Mouse (Mus musculus) midbrain, postnatal 0 days (tissue): Measurements from ENCODE around the gene Cklf. TPM values are rescaled to one million over a fixed set of nuclear protein-coding genes. Genes with fewer than 3 reads are reported as not detected.
A peak's percentile ranks its signal among the peaks of the same experiment; 100 is the strongest.
"Not testable (repeated sequence)": the region's sequence is repeated elsewhere in the genome, so short reads cannot be mapped to it uniquely, and the experiment has no call there.

Experiments used
- ATAC-seq: fragments of 200-750 bp; cut with Nextera tagmentation; 2 replicates; pipeline ENCODE4 v1.8.0; 2017; ENCODE audit warnings: moderate number of reproducible peaks, mild to moderate bottlenecking, moderate TSS enrichment, moderate library complexity; ENCODE audit not compliant: low FRiP score
- DNase-seq: peaks from one replicate; pipeline ENCODE4 v3.0.0-alpha.2; 2015; ENCODE audit warnings: low spot score
- H3K27ac ChIP-seq: fragments of 300-500 bp; sonication (generic); 2 replicates; pipeline ENCODE4 v1.5.1; 2014; ENCODE audit warnings: low read depth, mild to moderate bottlenecking, low read length, mixed read lengths
- H3K27me3 ChIP-seq: fragments of 300-500 bp; sonication (generic); 2 replicates; pipeline ENCODE4 v1.6.1; 2014; ENCODE audit warnings: low read length, control low read depth, mixed read lengths; ENCODE audit not compliant: insufficient read depth
- H3K36me3 ChIP-seq: fragments of 300-500 bp; sonication (generic); 2 replicates; pipeline ENCODE4 v1.6.1; 2014; ENCODE audit warnings: low read length, control low read depth, mixed read lengths; ENCODE audit not compliant: insufficient read depth
- H3K4me1 ChIP-seq: fragments of 300-500 bp; sonication (generic); 2 replicates; pipeline ENCODE4 v1.6.1; 2014; ENCODE audit warnings: mild to moderate bottlenecking, control low read depth, antibody characterized with exemption, low read length, mixed read lengths; ENCODE audit not compliant: insufficient read depth
- H3K4me2 ChIP-seq: fragments of 300-500 bp; sonication (generic); 2 replicates; pipeline ENCODE4 v1.6.1; 2014; ENCODE audit warnings: low read depth, mild to moderate bottlenecking, low read length, mixed read lengths; ENCODE audit not compliant: poor library complexity, severe bottlenecking
- H3K4me3 ChIP-seq: fragments of 300-500 bp; sonication (generic); 2 replicates; pipeline ENCODE4 v1.5.1; 2014; ENCODE audit warnings: low read depth, mild to moderate bottlenecking, low read length, moderate library complexity
- H3K9ac ChIP-seq: fragments of 300-500 bp; sonication (generic); replicated peaks from 2 replicates; pipeline ENCODE4 v1.6.1; 2014; ENCODE audit warnings: mild to moderate bottlenecking, low read length, moderate library complexity, mixed read lengths; ENCODE audit not compliant: poor library complexity, severe bottlenecking
- H3K9me3 ChIP-seq: fragments of 300-500 bp; sonication (generic); 2 replicates; pipeline ENCODE4 v1.6.1; 2016; ENCODE audit warnings: low read length, control low read depth
- CTCF ChIP-seq: IDR thresholded peaks from 2 replicates; pipeline ENCODE4 v1.5.1; 2016; ENCODE audit warnings: antibody characterized with exemption, mild to moderate bottlenecking
- WGBS: fragments of 180-500 bp; shearing (Covaris S2); extraction: QIAGEN DNeasy Blood & Tissue Kit; methylation state at CpG from one replicate; pipeline ENCODE4 v1.1.7; 2014; 5-methylcytosine and 5-hydroxymethylcytosine counted together
- polyA plus RNA-seq: library from polyadenylated mRNA; unstranded; fragments of >200 nt; fragmentation: Nextera tagmentation; extraction: Ambion mirVana; gene quantifications from 2 replicates; pipeline ENCODE4 v1.2.1, GENCODE M21; 2015
- total RNA-seq: library from RNA; depleted of rRNA; stranded (reverse); fragments of >200 nt; gene quantifications from 2 replicates; pipeline ENCODE4 v1.2.3, GENCODE M21; 2014

Gene Cklf
- total and polyA plus RNA-seq, 2 experiments from 2014 or later, result 21.5 to 31.3 TPM

DNA sequence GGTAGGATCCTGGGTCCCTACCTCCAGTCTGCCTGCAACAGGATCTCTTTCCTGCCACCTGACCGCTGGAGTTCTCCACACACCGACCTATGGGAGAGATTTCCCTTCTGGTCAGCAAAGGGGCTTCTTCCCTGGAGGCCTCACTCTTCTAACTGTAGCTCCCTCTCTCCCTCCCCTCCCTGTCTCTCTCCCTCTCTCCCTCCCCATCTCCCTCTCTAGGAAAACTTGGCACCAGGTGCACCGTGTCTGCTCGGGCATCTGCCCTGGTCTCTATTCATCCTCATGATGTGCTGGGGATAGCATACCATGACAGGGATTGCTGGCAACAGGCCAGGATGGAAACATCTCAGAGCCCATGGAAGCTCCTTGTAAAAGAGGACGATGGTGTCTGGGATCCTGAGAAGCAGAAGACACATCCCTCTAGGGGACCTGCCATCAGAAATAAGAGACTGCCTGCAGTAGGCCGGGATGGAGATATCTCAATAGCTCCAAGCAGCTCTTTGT is 18.3 kb downstream of the Cklf start:
- no peaks in the 10 kb centered on the region for H3K27me3 ChIP-seq
- TF ChIP-seq CTCF, result no peak
- DNase-seq, result no peak

DNA sequence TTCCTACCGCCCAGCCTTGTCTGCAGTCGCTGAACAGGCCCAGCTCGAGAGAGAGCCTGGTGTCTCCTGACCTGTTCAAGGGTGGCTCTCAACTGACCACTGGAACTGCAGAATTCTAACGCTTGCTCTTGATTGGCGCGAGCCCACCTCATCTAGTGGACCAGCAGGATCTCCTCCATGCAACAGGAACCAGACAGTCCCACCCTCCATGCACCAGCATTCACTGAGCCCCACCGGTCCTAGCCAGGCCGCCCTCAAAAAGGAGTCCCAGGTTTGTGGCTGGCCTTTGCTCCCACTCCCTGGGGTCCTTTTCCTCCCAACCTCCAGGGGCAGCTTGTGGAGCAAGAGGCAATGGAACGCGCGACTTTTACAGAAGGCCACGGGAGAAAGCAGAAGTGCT is 42.4 kb downstream of the Cklf start, which contains the start of gene Cmtm2a:
Gene Cmtm2a, minus strand, starts transcription at position 101 of the 400 bp plus-strand sequence.
- DNase-seq, H3K9me3 ChIP-seq, H3K36me3 ChIP-seq, H3K27ac ChIP-seq, H3K9ac ChIP-seq, H3K4me3 ChIP-seq, H3K27me3 ChIP-seq, H3K4me1 ChIP-seq, ATAC-seq, H3K4me2 ChIP-seq: not testable (repeated sequence)
- 92% methylated on average over 12 of the region's 12 CpGs for WGBS

More for the DNA sequence above, 18.3 kb downstream of the Cklf start:
- no peak overlapping the region for H3K4me3 ChIP-seq
- 83% methylated on average over 6 of the region's 6 CpGs for WGBS
- no peaks in the 10 kb centered on the region for H3K36me3 ChIP-seq
- no peak overlapping the region for H3K27ac ChIP-seq
- H3K4me1 ChIP-seq, result no peaks in the 10 kb centered on the region
- no peak overlapping the region for H3K9ac ChIP-seq
- no peak for ATAC-seq
- H3K4me2 ChIP-seq, result no peak overlapping the region
- H3K9me3 ChIP-seq, result no peaks in the 10 kb centered on the region

DNA sequence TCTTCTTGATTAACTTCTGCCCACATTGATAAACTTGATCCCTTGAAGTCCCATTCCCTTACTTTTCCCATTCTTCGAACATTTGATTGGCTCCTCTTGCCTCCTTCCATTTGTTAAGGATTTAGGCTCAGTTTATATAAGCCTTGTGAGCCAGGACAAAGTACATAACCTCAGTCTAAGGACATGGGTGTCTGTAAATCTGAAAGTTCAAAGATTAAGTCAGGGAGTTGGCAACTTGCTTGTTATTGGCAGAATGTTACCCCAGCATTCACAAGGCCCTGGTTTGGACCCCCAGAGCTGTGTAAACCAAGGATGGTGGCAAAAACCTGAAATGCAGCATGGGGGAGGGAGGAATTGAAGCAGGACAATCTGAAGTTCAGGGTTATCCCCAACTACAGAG is 43.7 kb downstream of the Cklf start:
- Histone ChIP-seq H3K27ac (no peak overlapping the region), H3K4me3 (no peak overlapping the region), H3K9ac (no peak overlapping the region), H3K4me2 (no peak overlapping the region), H3K4me1 (no peaks in the 10 kb centered on the region), H3K27me3 (no peaks in the 10 kb centered on the region), H3K36me3 (no peaks in the 10 kb centered on the region), H3K9me3 (no peaks in the 10 kb centered on the region)
- 81% methylated on average over 1 of the region's 1 CpGs for WGBS
- no peak for DNase-seq
- no peak for TF ChIP-seq CTCF
- ATAC-seq, result no peak

DNA sequence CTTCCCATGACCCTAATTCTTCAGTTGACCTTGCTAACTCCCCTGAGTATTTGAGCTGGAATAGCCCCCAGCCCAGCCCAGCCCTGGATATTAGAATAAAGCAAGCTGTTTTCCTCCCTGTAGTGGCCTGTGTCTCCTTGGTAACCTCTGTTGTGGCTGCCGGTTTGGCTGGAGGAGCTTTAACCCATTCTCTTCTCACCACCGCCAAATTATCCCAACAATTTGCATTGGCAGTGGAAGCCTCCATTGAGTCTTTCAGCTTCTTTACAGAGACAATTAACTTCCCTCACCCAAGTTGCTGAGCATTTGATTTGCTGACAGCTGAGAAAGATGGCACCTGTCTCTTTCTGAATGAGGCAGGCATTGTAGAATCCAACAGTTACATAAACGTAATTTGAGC is 50.9 kb downstream of the Cklf start:
- not testable (repeated sequence) for ATAC-seq, H3K27ac ChIP-seq
- 10% methylated on average over 3 of the region's 3 CpGs for WGBS

DNA sequence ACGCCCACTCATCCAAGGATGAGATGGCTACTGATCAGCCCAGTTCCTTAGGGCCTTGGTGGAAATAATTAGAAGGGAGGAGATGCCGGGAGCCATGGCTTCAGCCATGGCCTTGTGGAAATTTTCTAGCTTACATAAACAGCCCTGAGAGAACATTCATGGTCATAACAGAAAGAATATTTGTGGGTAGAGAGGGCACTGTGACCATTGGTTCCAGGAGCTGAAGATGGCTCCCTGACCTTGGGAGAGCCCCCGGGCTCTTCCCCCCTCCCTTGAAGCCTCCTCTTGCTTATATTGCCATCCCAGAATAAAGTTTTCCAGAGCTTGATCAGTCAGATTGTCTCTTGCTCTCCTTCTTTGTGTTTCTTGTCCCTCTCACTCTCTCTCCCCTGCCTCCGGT is 51.9 kb downstream of the Cklf start:
- H3K4me2 ChIP-seq, H3K4me1 ChIP-seq, H3K9ac ChIP-seq, DNase-seq, H3K27ac ChIP-seq, H3K36me3 ChIP-seq, H3K9me3 ChIP-seq, ATAC-seq, H3K27me3 ChIP-seq, H3K4me3 ChIP-seq: not testable (repeated sequence)
- WGBS, result 94% methylated on average over 4 of the region's 4 CpGs

More for the DNA sequence above, 50.9 kb downstream of the Cklf start:
- peak; percentile 48 for DNase-seq
- H3K4me3 ChIP-seq, H3K9ac ChIP-seq, H3K27me3 ChIP-seq, H3K36me3 ChIP-seq, H3K4me1 ChIP-seq, H3K4me2 ChIP-seq, H3K9me3 ChIP-seq: not testable (repeated sequence)

DNA sequence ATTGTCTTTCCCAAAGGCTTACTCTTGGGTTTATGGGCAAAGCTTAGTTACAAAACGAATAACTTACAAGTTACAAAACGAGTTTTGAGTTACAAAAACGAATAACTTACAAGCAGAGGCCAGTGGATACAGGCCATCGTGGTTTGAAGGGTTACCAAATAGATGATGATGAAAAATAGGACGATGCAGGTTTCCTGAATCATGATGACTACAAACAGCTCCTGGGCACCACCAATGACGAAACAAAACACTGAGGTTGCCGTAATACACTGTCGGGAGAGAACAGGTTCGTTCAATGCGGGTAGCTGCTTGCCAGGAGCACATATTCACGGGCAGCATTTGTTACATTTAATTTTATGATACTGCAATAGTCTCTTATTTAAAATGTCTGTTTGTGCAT is 54.3 kb downstream of the Cklf start:
- no peak overlapping the region for H3K9ac ChIP-seq
- no peaks in the 10 kb centered on the region for H3K36me3 ChIP-seq
- DNase-seq (no peak), ATAC-seq (no peak)
- no peak overlapping the region for H3K4me2 ChIP-seq
- 87% methylated on average over 11 of the region's 11 CpGs for WGBS
- TF ChIP-seq CTCF, result no peak
- H3K9me3 ChIP-seq, result no peaks in the 10 kb centered on the region
- no peak overlapping the region for H3K4me3 ChIP-seq
- no peaks in the 10 kb centered on the region for H3K4me1 ChIP-seq
- H3K27ac ChIP-seq, result no peak overlapping the region
- H3K27me3 ChIP-seq, result no peaks in the 10 kb centered on the region

DNA sequence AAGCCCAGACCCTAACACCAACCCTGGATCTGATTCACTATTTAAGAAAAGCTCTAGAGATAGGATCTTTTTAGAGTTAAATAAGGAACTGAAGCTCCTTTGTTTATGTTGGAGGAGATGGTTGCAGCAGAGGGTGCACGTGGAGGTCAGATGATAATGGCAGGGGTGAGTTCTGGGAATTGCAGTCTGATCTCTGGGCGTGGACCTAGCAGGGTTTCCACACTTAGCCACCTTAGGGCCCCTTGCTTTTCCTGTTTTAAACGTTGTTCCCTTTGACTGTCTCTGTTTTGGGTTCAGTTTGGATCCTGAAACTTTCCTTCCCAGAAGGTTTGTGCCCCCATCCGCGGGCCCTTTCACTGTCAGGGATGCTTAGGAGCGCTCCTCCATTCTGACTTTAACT is 57.7 kb downstream of the Cklf start:
- 75% methylated on average over 6 of the region's 6 CpGs for WGBS
- H3K4me3 ChIP-seq, DNase-seq, H3K36me3 ChIP-seq, H3K9me3 ChIP-seq, ATAC-seq, H3K27ac ChIP-seq, H3K4me1 ChIP-seq, H3K27me3 ChIP-seq, H3K9ac ChIP-seq, H3K4me2 ChIP-seq: not testable (repeated sequence)

DNA sequence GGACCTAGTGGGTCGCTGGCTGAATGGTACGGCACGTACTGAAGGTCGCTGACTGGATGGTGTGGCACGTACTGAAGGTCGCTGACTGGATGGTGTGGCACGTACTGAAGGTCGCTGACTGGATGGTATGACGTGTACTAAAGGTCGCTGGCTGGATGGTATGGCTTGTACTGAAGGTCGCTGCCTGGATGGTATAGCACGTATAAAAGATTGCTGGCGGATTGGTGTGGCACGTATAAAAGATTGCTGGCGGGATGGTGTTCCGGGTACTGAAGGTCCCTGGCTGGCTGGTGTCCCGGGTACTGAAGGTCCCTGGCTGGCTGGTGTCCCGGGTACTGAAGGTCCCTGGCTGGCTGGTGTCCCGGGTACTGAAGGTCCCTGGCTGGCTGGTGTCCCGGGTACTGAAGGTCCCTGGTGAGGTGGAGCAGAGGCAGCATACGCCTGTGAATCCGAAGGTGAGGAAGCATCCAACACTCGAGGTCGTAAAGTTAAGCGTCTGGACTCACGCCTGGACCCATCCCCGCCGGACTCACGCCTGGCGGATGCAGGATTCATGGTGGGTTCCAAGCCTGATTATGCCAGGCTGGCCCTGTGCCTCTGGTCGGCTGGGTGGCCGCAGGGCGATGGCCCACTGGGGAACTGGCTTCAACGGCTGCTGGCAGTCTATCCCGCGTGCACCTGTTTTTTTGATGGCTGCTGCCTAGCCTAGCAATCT is 58.9 kb downstream of the Cklf start, which contains the start of the genes Gm45711 and Cmtm1:
Gene Gm45711, minus strand, starts transcription at position 641 of the 715 bp plus-strand sequence.
Gene Cmtm1, minus strand, starts transcription at position 705 of the 715 bp plus-strand sequence.
- H3K27ac ChIP-seq, H3K4me2 ChIP-seq, H3K4me3 ChIP-seq, ATAC-seq, H3K36me3 ChIP-seq, H3K4me1 ChIP-seq, H3K27me3 ChIP-seq, H3K9ac ChIP-seq, H3K9me3 ChIP-seq: not testable (repeated sequence)
- peak; percentile 56 for DNase-seq
- WGBS, result 92% methylated on average over 36 of the region's 36 CpGs

DNA sequence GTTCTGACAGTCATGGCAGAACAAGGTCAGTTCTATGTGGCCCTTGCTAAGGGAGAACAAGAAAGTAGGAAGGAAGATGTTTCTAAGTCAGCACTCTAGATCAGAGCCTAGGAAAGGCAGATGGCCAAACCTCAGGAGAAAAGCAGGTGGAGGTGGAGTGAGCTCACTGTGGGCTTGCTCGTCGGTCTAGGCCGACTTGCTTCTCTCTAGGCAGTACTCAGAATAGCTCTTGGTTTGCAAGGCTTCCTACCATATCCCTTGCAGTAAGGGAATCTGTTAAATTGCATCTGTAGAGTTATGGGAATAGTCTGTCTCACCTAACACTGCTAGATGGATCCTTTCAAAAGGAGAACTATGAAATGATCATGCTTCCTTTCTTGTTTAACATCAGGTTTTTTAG is 61.4 kb downstream of the Cklf start:
- not testable (repeated sequence) for H3K9me3 ChIP-seq, H3K27ac ChIP-seq, H3K27me3 ChIP-seq, H3K9ac ChIP-seq, H3K36me3 ChIP-seq, H3K4me3 ChIP-seq, H3K4me2 ChIP-seq, ATAC-seq, DNase-seq, H3K4me1 ChIP-seq
- WGBS, result 82% methylated on average over 3 of the region's 3 CpGs
